Mouse (Mus musculus) spleen, postnatal 10 days (tissue): Measurements from ENCODE around the gene Sp2.

ENCODE experiments used
- DNase-seq, 2 experiments: peaks; one replicate each; pipeline ENCODE4 v3.0.0; 2021 to 2022; ENCODE audit warnings: low spot score in 2 of 2

The Sp2 gene

DNA sequence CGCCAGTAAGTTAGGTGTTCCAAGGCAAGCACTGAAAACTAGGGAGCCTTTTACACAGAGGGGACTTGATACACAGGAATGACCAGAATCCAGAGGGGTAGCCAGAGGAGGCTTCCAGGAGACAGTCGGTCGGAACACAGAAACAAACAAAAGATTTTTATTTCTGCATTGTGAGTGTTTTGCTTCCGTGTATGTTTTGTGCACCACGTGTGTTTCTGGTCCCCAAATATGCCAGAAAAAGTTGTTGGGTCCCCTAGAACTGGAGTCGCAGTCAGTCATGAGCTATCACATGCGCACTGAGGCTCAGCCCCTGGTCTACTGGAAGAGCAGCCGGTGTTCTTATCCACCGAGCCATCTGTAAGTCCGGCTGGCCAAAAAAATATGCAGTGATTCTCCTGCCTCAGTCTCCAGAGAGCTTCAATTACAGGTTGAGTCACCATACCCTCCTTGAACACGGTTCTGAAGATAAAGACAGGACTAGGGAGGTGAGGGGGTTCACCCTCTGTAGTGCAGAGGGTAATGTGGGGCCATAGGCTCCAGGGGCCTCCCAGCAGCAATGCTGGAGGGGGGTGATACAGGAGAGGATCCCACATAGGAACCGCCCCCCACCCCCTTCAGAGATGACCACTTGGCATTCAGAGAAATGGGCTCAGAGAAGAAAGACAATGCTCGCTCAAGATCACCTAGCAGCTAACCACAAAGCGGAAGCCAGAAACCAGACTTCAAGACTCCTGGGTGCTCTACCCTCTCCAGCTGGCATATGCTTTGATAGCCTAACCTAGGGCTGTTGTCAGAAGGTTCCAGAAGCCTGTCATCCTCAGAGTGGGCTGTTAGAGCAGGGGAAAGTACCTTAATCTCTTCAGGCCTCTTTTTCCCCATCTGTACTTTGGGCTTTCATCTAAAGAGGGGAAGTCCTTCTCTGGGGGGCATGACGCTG is 13.3 kb upstream of the Sp2 start:
- peak in 1 of 2 experiments; percentile 37 for DNase-seq

GRCm38 (mm10) chr11:96995031-96995430 is 12.3 kb upstream of the Sp2 start:
- DNase-seq = no peak

DNA sequence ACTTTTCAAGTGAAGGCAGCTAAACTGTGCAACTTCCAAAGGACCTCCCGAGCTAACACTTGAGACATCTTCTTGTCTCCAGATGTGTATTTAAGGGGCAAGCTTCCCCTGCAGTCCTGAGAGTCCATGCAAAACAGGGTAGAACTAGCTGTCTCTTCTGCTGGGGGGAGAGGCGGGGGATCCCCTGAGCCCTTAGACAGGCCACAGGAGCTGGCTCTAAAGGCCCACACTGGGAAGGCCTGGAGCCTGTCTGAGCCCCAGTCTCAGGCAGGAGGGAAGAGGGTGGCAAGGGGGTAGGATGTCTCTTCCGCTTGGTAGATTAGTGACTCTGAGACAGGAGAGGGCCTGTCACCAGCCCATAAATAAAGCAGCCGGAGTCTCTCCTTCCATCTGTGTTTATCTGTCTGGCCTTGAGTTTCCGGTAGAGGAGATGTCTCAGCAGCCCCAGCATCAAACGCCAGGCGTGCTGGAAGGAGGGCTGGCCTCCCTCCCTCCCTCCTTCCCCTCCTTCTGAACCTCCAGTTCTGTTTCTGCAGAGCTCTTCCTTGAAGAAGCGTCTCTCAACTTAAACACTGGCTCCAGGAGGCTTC is 10.1 kb upstream of the Sp2 start:
- DNase-seq = no peak

DNA sequence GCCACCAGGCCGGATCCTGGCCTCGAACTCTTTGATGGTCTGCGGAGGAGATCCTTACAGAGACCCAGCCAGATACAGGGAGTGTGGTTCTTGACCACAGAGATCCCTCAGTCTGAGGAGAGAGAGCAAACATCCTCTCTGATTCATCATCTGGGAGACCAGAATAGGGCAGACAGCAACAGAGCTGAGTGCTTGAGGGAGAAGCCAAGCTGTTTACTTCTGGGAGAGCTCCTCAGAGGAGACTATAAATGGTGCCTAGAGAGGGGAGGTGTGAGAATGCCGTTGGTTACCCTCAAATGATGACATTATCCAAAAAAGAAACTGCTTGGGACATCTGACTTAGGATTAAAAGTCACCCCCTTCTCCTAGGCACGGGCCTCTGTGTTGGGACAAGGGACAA is 8.7 kb upstream of the Sp2 start:
- no peak for DNase-seq

DNA sequence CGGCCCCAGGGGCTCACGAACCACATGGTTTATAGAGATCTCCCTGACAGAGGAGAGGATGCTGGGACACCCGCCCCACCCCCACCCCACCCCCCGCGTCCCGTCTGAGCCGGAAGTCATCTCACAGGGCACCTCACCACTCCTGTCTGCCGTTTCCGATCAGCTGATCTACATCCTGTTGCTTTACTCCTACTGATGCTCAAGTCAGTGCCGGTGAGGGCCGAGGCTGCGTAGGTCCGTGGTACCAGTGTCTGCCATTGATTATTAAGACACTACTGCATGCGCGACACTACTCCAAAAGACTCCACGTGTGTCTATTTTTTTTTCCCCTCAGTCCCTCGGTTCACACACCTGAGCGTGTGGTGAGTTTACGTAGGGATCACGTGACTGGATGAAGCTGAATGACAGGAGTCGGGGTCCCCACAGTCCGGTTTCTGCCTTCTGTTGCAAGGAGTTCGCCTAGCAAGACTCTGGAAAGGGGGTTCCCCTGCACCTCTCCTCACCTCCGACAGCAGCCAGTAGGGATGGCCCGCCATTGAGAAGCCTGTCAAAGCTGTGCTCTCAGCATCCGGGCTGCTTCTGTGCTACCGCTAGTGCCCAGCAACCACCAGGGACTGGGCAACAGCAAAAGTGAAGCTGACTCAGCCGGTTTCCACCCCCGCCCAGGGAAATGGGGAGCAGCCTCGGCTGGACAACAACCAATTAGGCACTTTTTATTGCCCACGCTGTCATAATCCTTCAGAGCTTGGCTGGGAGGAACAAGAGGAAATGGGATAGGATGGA is 5.3 kb upstream of the Sp2 start:
- peak in 1 of 2 experiments; percentile 56 for DNase-seq

- no peak for DNase-seq
Measured at GRCm38 (mm10) chr11:96986463-96986862, 3.7 kb upstream of the Sp2 start.

GRCm38 (mm10) chr11:96984903-96985302 is 2.1 kb upstream of the Sp2 start:
- DNase-seq = no peak

- DNase-seq = peak; percentile 68 to 87
Measured at GRCm38 (mm10) chr11:96982355-96982754, 404 bp downstream of the Sp2 start.

GRCm38 (mm10) chr11:96981461-96981860 is 1.3 kb downstream of the Sp2 start:
- no peak for DNase-seq

GRCm38 (mm10) chr11:96980021-96980420 is 2.7 kb downstream of the Sp2 start:
- DNase-seq = no peak

DNA sequence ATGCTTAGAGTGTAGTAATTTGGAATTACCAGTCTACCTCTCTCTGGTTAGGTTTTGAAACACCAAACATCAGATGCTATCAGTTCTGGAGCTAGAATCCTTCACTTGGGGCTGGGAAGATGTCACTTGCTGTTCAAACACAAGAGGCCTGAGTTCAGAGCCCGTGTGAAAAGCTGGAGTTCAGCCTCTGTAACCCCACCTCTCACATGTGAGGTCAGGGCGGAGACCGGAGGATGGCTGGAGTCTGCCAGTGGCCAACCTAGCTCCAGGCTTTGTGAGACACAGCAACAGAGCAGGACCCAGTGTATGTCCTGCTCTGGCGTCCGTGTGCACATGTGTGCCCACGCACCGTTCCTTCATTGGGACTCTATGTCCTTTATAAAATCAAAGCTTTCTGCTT is 3.4 kb downstream of the Sp2 start:
- DNase-seq = no peak

DNA sequence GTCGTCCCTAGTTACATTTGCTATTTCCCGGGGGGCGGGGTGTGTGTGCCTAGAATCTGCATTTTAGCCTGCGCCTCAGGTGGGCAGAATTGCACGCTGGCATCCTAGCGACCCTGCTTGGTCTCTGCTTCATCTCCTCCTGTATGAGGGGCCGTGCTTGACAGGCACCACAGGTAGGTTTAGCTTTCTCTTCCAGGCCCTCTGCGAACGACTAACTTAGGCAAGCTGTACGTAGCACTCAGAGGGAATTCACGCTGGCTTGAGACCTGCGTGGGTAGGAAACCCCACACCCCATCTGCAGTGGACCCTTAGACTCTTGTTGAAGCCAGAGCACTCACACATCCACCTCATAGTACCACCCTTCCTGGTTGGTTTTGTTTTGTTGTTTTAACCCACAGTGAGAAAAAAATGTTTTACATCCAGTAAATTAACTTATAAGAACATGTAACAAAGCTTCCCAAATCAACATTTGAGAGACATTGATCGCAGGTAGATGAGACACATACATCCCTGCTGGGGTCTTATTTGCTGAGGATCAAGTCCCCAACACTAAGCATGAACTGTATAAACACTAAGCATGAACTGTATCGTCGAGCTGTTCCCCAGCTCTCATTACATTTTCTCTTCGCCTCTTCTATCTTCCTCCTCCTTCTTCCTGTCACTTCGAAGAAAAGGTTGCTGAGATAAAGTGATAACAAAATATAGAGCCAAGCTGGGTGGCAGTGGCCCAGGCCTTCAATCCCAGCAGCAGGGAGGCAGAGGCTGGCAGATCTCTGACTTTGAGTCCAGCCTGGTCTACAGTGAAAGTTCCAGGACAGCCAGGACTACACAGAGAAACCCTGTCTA is 4.1 kb downstream of the Sp2 start:
- DNase-seq = peak; percentile 40 to 46

DNA sequence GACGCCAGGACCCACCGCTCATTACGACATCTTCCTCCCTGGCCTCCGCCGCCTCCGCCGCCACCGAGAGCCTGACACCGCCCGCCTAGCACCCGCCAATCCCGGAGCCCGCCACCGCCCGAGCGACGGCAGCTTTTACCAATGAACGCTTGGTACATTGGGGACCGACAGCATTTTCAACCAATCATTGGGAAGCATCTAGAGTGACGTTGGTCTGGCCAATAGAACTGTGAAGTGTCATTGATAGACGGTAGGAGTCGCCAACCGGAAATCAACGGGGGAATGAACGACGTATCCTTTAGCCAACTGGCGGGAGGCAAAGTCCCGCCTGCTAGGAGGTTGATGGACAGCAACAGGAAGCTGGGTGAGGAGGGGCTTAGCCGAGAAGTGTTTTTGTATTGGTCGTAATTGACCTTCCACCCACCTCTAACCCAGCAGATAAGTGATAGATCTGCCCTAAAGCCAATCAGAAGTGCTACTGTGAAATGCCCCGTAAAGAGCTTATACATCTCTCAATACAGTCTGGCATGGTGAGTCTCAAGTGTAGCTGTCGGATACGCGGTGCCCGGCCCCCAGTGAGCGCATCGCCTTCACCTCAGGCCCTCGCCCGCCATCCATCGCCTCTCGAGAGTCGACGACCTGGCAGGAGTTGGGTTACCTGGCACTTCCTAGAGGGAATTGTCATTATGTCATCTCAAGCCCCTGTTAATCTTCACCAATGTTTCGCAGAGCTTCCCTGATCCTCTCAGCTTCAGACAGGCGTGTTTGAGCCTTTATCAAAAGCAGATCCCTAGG is 5.0 kb downstream of the Sp2 start:
- DNase-seq = peak; percentile 96 to 98

DNA sequence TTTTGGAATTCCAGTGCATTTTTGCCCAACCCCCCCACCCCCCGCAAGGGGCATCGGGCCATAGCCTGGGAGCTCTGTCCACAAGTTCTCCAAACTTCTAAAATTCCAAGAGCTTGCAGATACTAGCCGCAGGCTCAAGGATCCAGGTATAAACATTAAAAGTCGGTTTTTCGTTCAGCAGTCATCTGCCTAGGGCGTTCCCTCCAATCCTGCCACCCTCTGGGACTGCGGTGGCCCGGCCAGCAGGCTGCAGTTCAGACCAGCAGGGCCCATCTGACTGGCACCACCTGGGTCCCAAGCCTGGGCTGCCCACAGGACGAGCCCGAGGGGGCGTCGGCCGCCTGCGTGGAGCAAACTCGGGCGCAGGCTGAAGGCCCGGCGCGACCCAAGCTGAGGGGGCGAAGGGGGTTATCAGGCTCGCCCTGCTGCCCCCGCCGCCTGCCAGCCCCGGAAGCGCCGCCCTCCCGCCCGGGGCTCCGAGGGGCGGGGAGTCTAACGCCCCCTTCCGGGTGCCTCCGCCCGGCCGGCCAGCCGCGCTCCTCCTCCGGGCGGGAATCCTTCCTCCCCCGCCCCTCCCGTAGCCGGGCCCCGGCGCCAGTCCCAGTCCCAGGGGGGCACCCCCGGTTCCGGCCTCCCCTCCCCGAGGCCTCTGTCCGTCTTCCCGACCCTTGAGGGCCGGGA is 5.7 kb downstream of the Sp2 start:
- DNase-seq = peak in 1 of 2 experiments; percentile 88

DNA sequence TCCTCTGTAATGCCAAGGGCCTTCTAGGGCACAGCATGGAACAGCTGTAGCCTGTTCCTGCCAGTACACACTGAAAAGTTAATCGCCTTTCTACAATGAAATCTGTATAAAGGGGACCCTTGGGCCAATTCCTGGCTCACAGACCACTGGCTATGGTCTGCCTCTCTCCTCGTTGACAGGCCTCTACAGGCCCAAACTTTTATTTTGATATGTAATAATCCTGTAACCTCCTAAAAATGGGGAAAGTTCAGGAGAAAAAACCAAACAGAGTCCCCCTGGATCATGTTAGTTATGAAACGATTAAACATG is 6.4 kb downstream of the Sp2 start:
- no peak for DNase-seq

DNA sequence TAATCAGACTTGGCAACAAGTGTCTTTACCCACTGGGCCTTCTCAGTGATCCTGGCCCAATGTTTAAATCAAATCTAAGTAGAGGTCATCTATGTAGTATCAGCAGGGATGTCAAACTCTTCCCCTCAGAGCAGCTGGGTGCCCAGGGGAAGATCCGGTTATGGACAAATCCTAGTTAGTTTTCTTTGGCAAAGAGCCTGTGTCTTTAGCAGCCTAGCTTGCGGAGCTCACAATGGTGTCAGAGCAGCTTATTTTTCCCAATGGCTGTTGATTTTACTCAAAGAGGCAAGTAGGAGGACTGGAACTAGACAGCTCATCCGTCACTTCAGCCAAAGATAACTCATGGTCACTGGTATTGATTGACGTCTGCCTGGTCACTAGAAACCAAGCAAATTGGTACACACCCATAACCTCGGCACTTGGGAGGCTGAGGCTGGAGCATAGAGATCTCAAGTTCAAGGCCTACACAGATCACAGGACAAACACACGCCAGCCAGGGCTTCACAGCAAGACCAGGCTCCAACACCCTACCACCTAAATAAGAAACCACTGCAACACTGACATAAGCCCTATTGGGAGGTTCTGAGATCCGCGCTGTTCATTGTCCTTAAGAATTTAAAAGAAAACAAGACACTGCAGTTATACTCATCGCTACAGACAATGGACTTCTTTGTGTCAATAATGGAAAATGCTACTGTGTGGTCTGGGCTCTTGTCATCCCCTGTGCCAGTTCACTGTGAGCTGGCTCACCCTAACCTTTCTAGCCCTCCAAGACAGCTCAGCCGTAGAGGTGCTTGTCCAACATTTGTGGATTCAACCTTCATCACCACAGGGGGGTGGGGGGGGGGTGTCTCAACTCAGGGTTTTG is 7.0 kb downstream of the Sp2 start:
- no peak for DNase-seq

DNA sequence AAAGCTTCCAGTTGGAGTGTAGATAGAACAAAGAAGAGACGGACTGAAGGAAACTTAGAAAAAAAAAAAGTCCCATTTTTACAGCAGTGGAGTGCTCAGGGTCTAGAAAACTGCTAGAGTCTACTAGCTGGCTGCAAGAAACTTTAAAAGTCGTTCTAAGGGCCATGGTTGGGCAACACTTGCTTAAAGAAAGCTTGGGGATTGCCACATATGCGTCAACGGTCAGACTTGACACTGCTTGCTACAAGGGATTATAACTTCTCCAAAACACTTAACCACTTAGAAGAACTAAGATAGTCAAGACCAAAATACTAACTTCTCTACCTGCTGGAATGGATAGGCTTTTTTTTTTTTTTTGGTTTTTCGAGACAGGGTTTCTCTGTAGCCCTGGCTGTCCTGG is 7.9 kb downstream of the Sp2 start:
- no peak for DNase-seq

GRCm38 (mm10) chr11:96973426-96973964 is 9.3 kb downstream of the Sp2 start:
- no peak for DNase-seq

DNA sequence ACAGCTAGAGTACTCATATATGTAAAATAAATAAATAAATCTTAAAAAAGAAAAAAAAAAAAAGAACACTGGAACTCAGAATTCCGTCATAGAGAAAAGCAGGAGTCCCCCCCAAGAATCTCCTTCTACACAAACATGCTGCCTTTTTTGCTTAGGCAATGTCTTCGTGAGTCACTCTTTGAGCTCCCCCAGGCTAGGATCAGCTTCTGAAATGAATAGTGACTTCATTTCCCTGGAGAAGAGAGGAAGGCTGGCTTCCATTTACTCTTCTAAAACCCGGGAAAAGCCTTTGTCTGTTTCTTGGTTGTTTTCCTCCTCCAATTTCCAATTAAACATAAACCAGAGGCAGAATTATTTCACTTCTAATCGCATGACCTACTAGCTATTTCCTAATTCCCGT is 9.9 kb downstream of the Sp2 start:
- DNase-seq = no peak
